Mouse (Mus musculus): ENCODE results near the gene Cox4i1.

Cox4i1 gene

GRCm38 (mm10) chr8:120696401-120697153 is 28.6 kb downstream of the Cox4i1 start:
- no peak for DNase-seq (ENCODE audit: low read depth, low spot score)

- no peak for DNase-seq (ENCODE audit: low read depth, low spot score)
Measured at GRCm38 (mm10) chr8:120697154-120697978, 29.3 kb downstream of the Cox4i1 start.

GRCm38 (mm10) chr8:120697979-120698272 is 29.9 kb downstream of the Cox4i1 start:
- peak; percentile 16 for DNase-seq (ENCODE audit: low read depth, low spot score)

GRCm38 (mm10) chr8:120698426-120698825 is 30.4 kb downstream of the Cox4i1 start:
- DNase-seq (ENCODE audit: low read depth, low spot score) = no peak

GRCm38 (mm10) chr8:120699079-120699478 is 31.1 kb downstream of the Cox4i1 start:
- no peak for DNase-seq (ENCODE audit: low read depth, low spot score)

GRCm38 (mm10) chr8:120699565-120699964 is 31.5 kb downstream of the Cox4i1 start:
- DNase-seq (ENCODE audit: low read depth, low spot score) = no peak

- no peak for DNase-seq (ENCODE audit: low read depth, low spot score)
Measured at GRCm38 (mm10) chr8:120700053-120700452, 32.0 kb downstream of the Cox4i1 start.

GRCm38 (mm10) chr8:120701758-120702465 is 33.9 kb downstream of the Cox4i1 start:
- no peak for DNase-seq (ENCODE audit: low read depth, low spot score)

GRCm38 (mm10) chr8:120704203-120704602 is 36.2 kb downstream of the Cox4i1 start:
- DNase-seq (ENCODE audit: low read depth, low spot score) = no peak

- DNase-seq (ENCODE audit: low read depth, low spot score) = no peak
Measured at GRCm38 (mm10) chr8:120705163-120705562, 37.1 kb downstream of the Cox4i1 start.

GRCm38 (mm10) chr8:120706193-120706592 is 38.2 kb downstream of the Cox4i1 start:
- DNase-seq (ENCODE audit: low read depth, low spot score) = no peak

- no peak for DNase-seq (ENCODE audit: low read depth, low spot score)
Measured at GRCm38 (mm10) chr8:120709176-120709575, 41.2 kb downstream of the Cox4i1 start.

- DNase-seq (ENCODE audit: low read depth, low spot score) = no peak
Measured at GRCm38 (mm10) chr8:120715200-120715599, 47.2 kb downstream of the Cox4i1 start.

- no peak for DNase-seq (ENCODE audit: low read depth, low spot score)
Measured at GRCm38 (mm10) chr8:120715996-120716680, 48.1 kb downstream of the Cox4i1 start.

- no peak for DNase-seq (ENCODE audit: low read depth, low spot score)
Measured at GRCm38 (mm10) chr8:120719586-120720236, 51.7 kb downstream of the Cox4i1 start.

GRCm38 (mm10) chr8:120723025-120723424 is 55.0 kb downstream of the Cox4i1 start:
- no peak for DNase-seq (ENCODE audit: low read depth, low spot score)

All from c-Kit-negative CD71-positive TER-119-positive erythroid progenitor cells, embryonic 14.5 days (primary cell).